Mouse (Mus musculus): ENCODE measurements at regions not wholly inside any gene's neighbourhood (a gene's known extent, or its start where the extent isn't known, plus 50 kb on each side); places are given as distances from the start of the nearest gene placed in this dataset.

GRCm38 (mm10) chr5:41540789-41541188, 167.2 kb downstream of the Rab28 start:
- no peak for TF ChIP-seq CTCF (IDR thresholded peaks at IDR 0.05; ENCODE audit: low read depth)
- TF ChIP-seq EP300 (IDR thresholded peaks at IDR 0.05; ENCODE audit: low read depth) = no peak
- WGBS = 9% methylated on average over 1 of the region's 1 CpGs
- DNase-seq (ENCODE audit: low spot score) = no peak

GRCm38 (mm10) chr5:41534598-41534997, 173.4 kb downstream of the Rab28 start:
- Histone ChIP-seq H3K4me1 (ENCODE audit: control insufficient read depth, insufficient read depth) (no peaks in the 10 kb centered on the region), H3K9me3 (replicated peaks; ENCODE audit: control insufficient read depth, low read length) (no peaks in the 10 kb centered on the region), H3K27ac (ENCODE audit: low read depth) (no peak overlapping the region), H3K4me2 (ENCODE audit: low read depth, low read length) (no peak overlapping the region), H3K27me3 (ENCODE audit: control insufficient read depth, insufficient read depth, low read length) (no peaks in the 10 kb centered on the region), H3K36me3 (replicated peaks; ENCODE audit: control insufficient read depth, insufficient read depth, low read length) (no peaks in the 10 kb centered on the region), H3K4me3 (ENCODE audit: low read depth, low read length) (no peak overlapping the region), H3K9ac (replicated peaks; ENCODE audit: low read depth, low read length) (no peak overlapping the region)
- TF ChIP-seq CTCF (IDR thresholded peaks at IDR 0.05; ENCODE audit: low read depth) (no peak), EP300 (IDR thresholded peaks at IDR 0.05; ENCODE audit: low read depth) (no peak)
- 40% methylated on average over 2 of the region's 2 CpGs for WGBS
- ATAC-seq (ENCODE audit: insufficient read depth, low read depth) (no peak), DNase-seq (ENCODE audit: low spot score) (no peak)

More at GRCm38 (mm10) chr5:41540789-41541188, 167.2 kb downstream of the Rab28 start:
- Histone ChIP-seq H3K4me2 (ENCODE audit: low read depth, low read length) (no peak overlapping the region), H3K9ac (replicated peaks; ENCODE audit: low read depth, low read length) (no peak overlapping the region), H3K27me3 (ENCODE audit: control insufficient read depth, insufficient read depth, low read length) (no peaks in the 10 kb centered on the region), H3K36me3 (replicated peaks; ENCODE audit: control insufficient read depth, insufficient read depth, low read length) (no peaks in the 10 kb centered on the region), H3K4me3 (ENCODE audit: low read depth, low read length) (no peak overlapping the region), H3K4me1 (ENCODE audit: control insufficient read depth, insufficient read depth) (no peaks in the 10 kb centered on the region), H3K27ac (ENCODE audit: low read depth) (no peak overlapping the region), H3K9me3 (replicated peaks; ENCODE audit: control insufficient read depth, low read length) (no peaks in the 10 kb centered on the region)
- no peak for ATAC-seq (ENCODE audit: insufficient read depth, low read depth)
